Comparison of ENCODE assay signal across 51 mouse cellular contexts in the genomic region with DNA sequence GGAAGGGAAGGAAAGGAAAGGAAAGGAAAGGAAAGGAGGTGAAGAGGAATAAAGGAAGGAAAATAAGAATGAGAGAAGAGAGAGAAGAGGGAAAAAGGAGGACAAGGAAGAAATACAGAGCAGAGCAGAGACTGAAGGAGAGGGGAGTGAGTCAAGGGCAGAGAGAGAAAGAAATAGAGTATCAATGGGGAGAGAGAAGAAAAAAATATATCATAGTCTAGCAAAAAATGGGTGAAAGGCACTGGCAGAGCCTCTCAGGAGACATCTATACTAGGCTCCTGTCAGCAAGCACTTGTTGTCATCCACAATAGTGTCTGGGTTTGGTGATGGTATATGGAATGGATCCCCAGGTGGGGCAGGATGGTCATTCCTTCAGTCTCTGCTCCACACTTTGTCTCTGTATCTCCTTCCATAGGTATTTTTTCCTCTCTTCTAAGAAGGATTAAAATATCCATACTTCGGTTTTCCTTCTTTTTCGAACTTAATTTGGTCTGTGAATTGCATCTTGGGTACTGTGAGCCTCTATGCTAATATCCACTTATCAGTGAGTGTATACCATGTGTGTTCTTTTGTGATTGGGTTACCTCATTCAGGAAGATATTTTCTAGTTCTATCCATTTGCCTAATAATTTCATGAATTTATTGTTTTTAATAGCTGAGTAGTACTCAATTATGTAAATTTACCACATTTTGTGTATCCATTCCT. TPM values are rescaled to one million over a fixed set of nuclear protein-coding genes. Genes with fewer than 3 reads are reported as not detected.
"Had no signal": no experiment of that assay in that cellular context is flagged by ENCODE, and none has a peak within 500 bp of the region (broad histone marks: within the 10 kb centered on the region; RNA-seq: fewer than 3 reads in every experiment).

No protein-coding gene starts in this region.

- H3K4me3 ChIP-seq: heart, embryonic 10.5 days; heart, embryonic 12.5 days; heart, embryonic 13.5 days; heart, embryonic 15.5 days; hindbrain, embryonic 10.5 days; hindbrain, embryonic 12.5 days; hindbrain, embryonic 13.5 days; hindbrain, embryonic 15.5 days; intestine, embryonic 15.5 days; kidney, embryonic 15.5 days; layer of hippocampus, adult 2 months; left cerebral cortex, adult 2 months had no signal

- H3K27me3 ChIP-seq: heart, embryonic 12.5 days; heart, embryonic 13.5 days; heart, embryonic 15.5 days; hindbrain, embryonic 12.5 days; hindbrain, embryonic 13.5 days; hindbrain, embryonic 15.5 days; intestine, embryonic 15.5 days; kidney, embryonic 15.5 days had no signal

- DNase-seq: heart, postnatal 10 days; heart, postnatal 14 days; heart, postnatal 36 days; heart, postnatal 4 days; kidney, adult 11 months; kidney, adult 18-20 months; kidney, adult 2 months; kidney, adult 8-10 months; kidney, postnatal 10 days; kidney, postnatal 14 days; kidney, postnatal 25 days; kidney, postnatal 36 days; kidney, postnatal 4 days; layer of hippocampus, adult 9-11 months; layer of hippocampus, postnatal 36 days had no signal

- H3K27ac ChIP-seq: heart, embryonic 10.5 days; heart, embryonic 13.5 days; heart, embryonic 15.5 days; hindbrain, embryonic 10.5 days; hindbrain, embryonic 12.5 days; hindbrain, embryonic 13.5 days; hindbrain, embryonic 14.5 days; hindbrain, embryonic 15.5 days; hindbrain, postnatal 0 days; intestine, embryonic 15.5 days; kidney, embryonic 15.5 days; kidney, postnatal 0 days; layer of hippocampus, adult 2 months; left cerebral cortex, adult 2 months had no signal

- H3K9me3 ChIP-seq: heart, embryonic 10.5 days; heart, embryonic 12.5 days; heart, embryonic 13.5 days; heart, embryonic 15.5 days; hindbrain, embryonic 10.5 days; hindbrain, embryonic 12.5 days; hindbrain, embryonic 13.5 days; hindbrain, embryonic 15.5 days; intestine, embryonic 15.5 days; kidney, embryonic 15.5 days had no signal

- H3K4me1 ChIP-seq: heart, embryonic 10.5 days; heart, embryonic 12.5 days; heart, embryonic 13.5 days; heart, embryonic 15.5 days; hindbrain, embryonic 10.5 days; hindbrain, embryonic 12.5 days; hindbrain, embryonic 13.5 days; hindbrain, embryonic 15.5 days; intestine, embryonic 15.5 days; kidney, embryonic 15.5 days had no signal

- ATAC-seq: hindbrain, embryonic 16.5 days; hindbrain, postnatal 0 days; inflammation-experienced regulatory T-cells, adult 6 months; intestine, embryonic 15.5 days; intestine, embryonic 16.5 days; intestine, postnatal 0 days had no signal

- H3K36me3 ChIP-seq: heart, embryonic 10.5 days; heart, embryonic 12.5 days; heart, embryonic 13.5 days; heart, embryonic 15.5 days; hindbrain, embryonic 10.5 days; hindbrain, embryonic 12.5 days; hindbrain, embryonic 13.5 days; hindbrain, embryonic 15.5 days; intestine, embryonic 15.5 days; kidney, embryonic 15.5 days had no signal

- H3K9ac ChIP-seq: heart, embryonic 12.5 days; heart, embryonic 13.5 days; heart, embryonic 15.5 days; hindbrain, embryonic 12.5 days; hindbrain, embryonic 13.5 days; hindbrain, embryonic 14.5 days; hindbrain, embryonic 15.5 days; intestine, embryonic 15.5 days; kidney, embryonic 15.5 days had no signal

RNA-seq across cellular contexts. Expression of a gene that starts 14.4 kb away (rescaled TPM):
- total RNA-seq: heart, postnatal 10 days; heart, postnatal 14 days; heart, postnatal 25 days; heart, postnatal 36 days; heart, postnatal 4 days; hematopoietic stem cell, adult 5-6 weeks; hindbrain, postnatal 0 days; layer of hippocampus, adult 18-20 months; layer of hippocampus, adult 2 months; layer of hippocampus, adult 8-10 months; layer of hippocampus, postnatal 10 days; layer of hippocampus, postnatal 14 days; layer of hippocampus, postnatal 25 days; layer of hippocampus, postnatal 36 days; left cerebral cortex, adult 2 months; left cerebral cortex, adult 8-10 months had no signal
- polyA plus RNA-seq: heart, embryonic 10.5 days; heart, embryonic 11.5 days; heart, embryonic 12.5 days; heart, embryonic 13.5 days; heart, embryonic 14.5 days; heart, embryonic 15.5 days; heart, embryonic 16.5 days; heart, postnatal 0 days; hindbrain, embryonic 10.5 days; hindbrain, embryonic 11.5 days; hindbrain, embryonic 12.5 days; hindbrain, embryonic 13.5 days; hindbrain, embryonic 14.5 days; hindbrain, embryonic 15.5 days; hindbrain, embryonic 16.5 days; hindbrain, postnatal 0 days; inflammation-experienced regulatory T-cells, adult 6 months; intestine, embryonic 14.5 days; intestine, embryonic 15.5 days; intestine, embryonic 16.5 days; intestine, postnatal 0 days; kidney, adult 2 months; kidney, embryonic 14.5 days; kidney, embryonic 15.5 days; kidney, embryonic 16.5 days; kidney, postnatal 0 days; large intestine, adult 2 months had no signal

RNA-seq across cellular contexts. Expression of a gene that starts 31.7 kb away (rescaled TPM):
- total RNA-seq: heart, postnatal 10 days; heart, postnatal 14 days; heart, postnatal 25 days; heart, postnatal 36 days; heart, postnatal 4 days; hematopoietic stem cell, adult 5-6 weeks; hindbrain, postnatal 0 days; layer of hippocampus, adult 18-20 months; layer of hippocampus, adult 2 months; layer of hippocampus, adult 8-10 months; layer of hippocampus, postnatal 10 days; layer of hippocampus, postnatal 14 days; layer of hippocampus, postnatal 25 days; layer of hippocampus, postnatal 36 days; left cerebral cortex, adult 2 months; left cerebral cortex, adult 8-10 months had no signal
- polyA plus RNA-seq: heart, embryonic 10.5 days; heart, embryonic 11.5 days; heart, embryonic 12.5 days; heart, embryonic 13.5 days; heart, embryonic 14.5 days; heart, embryonic 15.5 days; heart, embryonic 16.5 days; heart, postnatal 0 days; hindbrain, embryonic 10.5 days; hindbrain, embryonic 11.5 days; hindbrain, embryonic 12.5 days; hindbrain, embryonic 13.5 days; hindbrain, embryonic 14.5 days; hindbrain, embryonic 15.5 days; hindbrain, embryonic 16.5 days; hindbrain, postnatal 0 days; inflammation-experienced regulatory T-cells, adult 6 months; intestine, embryonic 14.5 days; intestine, embryonic 15.5 days; intestine, embryonic 16.5 days; intestine, postnatal 0 days; kidney, adult 2 months; kidney, embryonic 14.5 days; kidney, embryonic 15.5 days; kidney, embryonic 16.5 days; kidney, postnatal 0 days; large intestine, adult 2 months had no signal

RNA-seq across cellular contexts. Expression of a gene that starts 33.6 kb away (rescaled TPM):
- total RNA-seq: heart, postnatal 10 days; heart, postnatal 14 days; heart, postnatal 25 days; heart, postnatal 36 days; heart, postnatal 4 days; hematopoietic stem cell, adult 5-6 weeks; hindbrain, postnatal 0 days; layer of hippocampus, adult 18-20 months; layer of hippocampus, adult 2 months; layer of hippocampus, adult 8-10 months; layer of hippocampus, postnatal 10 days; layer of hippocampus, postnatal 14 days; layer of hippocampus, postnatal 25 days; layer of hippocampus, postnatal 36 days; left cerebral cortex, adult 2 months; left cerebral cortex, adult 8-10 months had no signal
- polyA plus RNA-seq: heart, embryonic 10.5 days; heart, embryonic 11.5 days; heart, embryonic 12.5 days; heart, embryonic 13.5 days; heart, embryonic 14.5 days; heart, embryonic 15.5 days; heart, embryonic 16.5 days; heart, postnatal 0 days; hindbrain, embryonic 10.5 days; hindbrain, embryonic 11.5 days; hindbrain, embryonic 12.5 days; hindbrain, embryonic 13.5 days; hindbrain, embryonic 14.5 days; hindbrain, embryonic 15.5 days; hindbrain, embryonic 16.5 days; hindbrain, postnatal 0 days; intestine, embryonic 14.5 days; intestine, embryonic 15.5 days; intestine, embryonic 16.5 days; intestine, postnatal 0 days; kidney, adult 2 months; kidney, embryonic 14.5 days; kidney, embryonic 15.5 days; kidney, embryonic 16.5 days; kidney, postnatal 0 days; large intestine, adult 2 months had no signal
